Mouse (Mus musculus): ENCODE results near the gene Tmie.
"Not testable (repeated sequence)": the region's sequence is repeated elsewhere in the genome, so short reads cannot be mapped to it uniquely, and the experiment has no call there.

- not testable (repeated sequence) for TF ChIP-seq EP300 (IDR thresholded peaks at IDR 0.05; ENCODE audit: insufficient read depth, low read depth, low read length); CTCF (IDR thresholded peaks at IDR 0.05; ENCODE audit: low read depth, low read length); POLR2A (IDR thresholded peaks at IDR 0.05; ENCODE audit: insufficient read depth, low read length)
Measured at GRCm38 (mm10) chr9:110820546-110820945, 59.4 kb downstream of the Tmie start.

Data from ES-Bruce4 (cell line).